Mouse (Mus musculus) G1E (cell line): ENCODE measurements at regions not wholly inside any gene's neighbourhood (a gene's known extent, or its start where the extent isn't known, plus 50 kb on each side); places are given as distances from the start of the nearest gene placed in this dataset.

Experiments used
- ATAC-seq: 2 replicates; pipeline ENCODE4 v1.8.0; 2016; ENCODE audit warnings: mild to moderate bottlenecking; ENCODE audit not compliant: insufficient number of reproducible peaks, poor library complexity, low FRiP score, severe bottlenecking; ENCODE audit errors: extremely low read depth
- DNase-seq: peaks from one replicate; pipeline ENCODE4 v3.0.0; 2012; ENCODE audit warnings: low spot score
- H3K27me3 ChIP-seq: 2 replicates; pipeline ENCODE4 v1.6.1; 2012; ENCODE audit warnings: mild to moderate bottlenecking, low read length, inconsistent platforms; ENCODE audit not compliant: insufficient read depth
- H3K36me3 ChIP-seq: replicated peaks from 2 replicates; pipeline ENCODE3; 2012; ENCODE audit warnings: mild to moderate bottlenecking, inconsistent platforms
- H3K4me1 ChIP-seq: 2 replicates; pipeline ENCODE4 v1.6.1; 2012; ENCODE audit warnings: low read depth, low read length, inconsistent platforms, mixed read lengths; ENCODE audit not compliant: insufficient read depth
- H3K4me3 ChIP-seq: 2 replicates; pipeline ENCODE4 v1.5.1; 2012; ENCODE audit warnings: low read depth, mild to moderate bottlenecking, inconsistent platforms, low read length, moderate library complexity, mixed read lengths
- H3K9me3 ChIP-seq: replicated peaks from 2 replicates; pipeline ENCODE4 v1.6.1; 2012; ENCODE audit warnings: inconsistent platforms
- CTCF ChIP-seq: IDR thresholded peaks from 2 replicates; pipeline ENCODE4 v1.5.1; 2012; ENCODE audit warnings: low read depth, low read length, inconsistent platforms, mixed read lengths
- GATA1 ChIP-seq: IDR thresholded peaks from 2 replicates; pipeline ENCODE4 v1.6.1; 2012; ENCODE audit warnings: borderline replicate concordance, low read length, inconsistent platforms, mixed read lengths
- GATA2 ChIP-seq: IDR thresholded peaks from 2 replicates; pipeline ENCODE4 v1.6.1; 2012; ENCODE audit warnings: low read depth, low read length, inconsistent platforms, borderline replicate concordance
- POLR2AphosphoS5 ChIP-seq: IDR thresholded peaks from 2 replicates; pipeline ENCODE4 v1.6.1; 2012; ENCODE audit warnings: low read depth, low read length, inconsistent platforms; ENCODE audit not compliant: insufficient replicate concordance
- TAL1 ChIP-seq: conservative IDR thresholded peaks from 2 replicates; pipeline ENCODE4 v1.6.1; 2012; ENCODE audit warnings: low read depth, low read length, inconsistent platforms, mixed read lengths

DNA sequence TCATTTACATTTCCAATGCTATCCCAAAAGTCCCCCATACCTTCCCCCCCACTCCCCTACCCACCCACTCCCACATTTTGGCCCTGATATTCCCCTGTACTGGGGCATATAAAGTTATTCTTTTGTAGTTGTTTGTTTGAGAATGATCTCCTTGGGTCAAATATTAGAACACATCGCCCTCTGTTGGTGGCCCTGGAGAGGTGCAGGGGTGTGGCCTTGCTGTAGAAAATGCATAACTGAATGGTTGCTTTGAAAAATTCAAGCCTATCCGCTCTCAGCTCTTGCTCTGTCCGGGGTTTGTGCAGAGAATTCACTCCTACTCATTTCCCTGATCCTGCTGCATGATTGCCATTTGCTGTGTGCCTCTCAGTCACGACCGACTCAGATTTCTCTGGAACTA lies 336.4 kb upstream of the Epha6 start:
- no peak for TF ChIP-seq POLR2AphosphoS5
- TF ChIP-seq GATA2 = no peak
- TF ChIP-seq TAL1 = no peak
- TF ChIP-seq CTCF = peak; percentile 40
- TF ChIP-seq GATA1 = no peak
- Histone ChIP-seq H3K4me3 (no peak overlapping the region), H3K9me3 (no peaks in the 10 kb centered on the region), H3K4me1 (no peaks in the 10 kb centered on the region), H3K27me3 (no peaks in the 10 kb centered on the region), H3K36me3 (no peaks in the 10 kb centered on the region)
- no peak for DNase-seq
- ATAC-seq = no peak
